Mouse (Mus musculus): Measurements from ENCODE around the gene Uqcr11.

Uqcr11 gene

GRCm38 (mm10) chr10:80383431-80383830 is 23.2 kb downstream of the Uqcr11 start:
- peak; percentile 39 for TF ChIP-seq CTCF (conservative IDR thresholded peaks at IDR 0.05; ENCODE audit: low read length)
- no peak for TF ChIP-seq POU5F1 (IDR thresholded peaks at IDR 0.05; ENCODE audit: borderline replicate concordance, low read length)
- TF ChIP-seq NANOG (IDR thresholded peaks at IDR 0.05; ENCODE audit: borderline replicate concordance, low read length), result no peak
- H3K27me3 ChIP-seq (ENCODE audit: insufficient read depth, low read length), result peaks cover 21% of the 10 kb centered on the region
- no peak overlapping the region for H3K4me3 ChIP-seq (replicated peaks; ENCODE audit: low read length)
- no peaks in the 10 kb centered on the region for H3K9me3 ChIP-seq (ENCODE audit: low read length)
- peaks cover 60% of the 10 kb centered on the region for H3K36me3 ChIP-seq (ENCODE audit: insufficient read depth, low read length)
- H3K4me1 ChIP-seq (replicated peaks; ENCODE audit: low read depth, low read length), result peaks cover 67% of the 10 kb centered on the region

- H3K9me3 ChIP-seq (ENCODE audit: low read length), result no peaks in the 10 kb centered on the region
- H3K4me3 ChIP-seq (replicated peaks; ENCODE audit: low read length), result peak overlapping the region; percentile 69
- TF ChIP-seq NANOG (IDR thresholded peaks at IDR 0.05; ENCODE audit: borderline replicate concordance, low read length), result no peak
- no peak for TF ChIP-seq POU5F1 (IDR thresholded peaks at IDR 0.05; ENCODE audit: borderline replicate concordance, low read length)
- no peak for TF ChIP-seq CTCF (conservative IDR thresholded peaks at IDR 0.05; ENCODE audit: low read length)
- peaks cover 64% of the 10 kb centered on the region for H3K4me1 ChIP-seq (replicated peaks; ENCODE audit: low read depth, low read length)
- peaks cover 21% of the 10 kb centered on the region for H3K27me3 ChIP-seq (ENCODE audit: insufficient read depth, low read length)
- peaks cover 60% of the 10 kb centered on the region for H3K36me3 ChIP-seq (ENCODE audit: insufficient read depth, low read length)
Observed at GRCm38 (mm10) chr10:80382641-80383365, 23.8 kb downstream of the Uqcr11 start.

GRCm38 (mm10) chr10:80377716-80378115 is 28.9 kb downstream of the Uqcr11 start:
- peaks cover 24% of the 10 kb centered on the region for H3K4me1 ChIP-seq (replicated peaks; ENCODE audit: low read depth, low read length)
- H3K27me3 ChIP-seq (ENCODE audit: insufficient read depth, low read length), result peaks cover 17% of the 10 kb centered on the region
- H3K4me3 ChIP-seq (replicated peaks; ENCODE audit: low read length), result no peak overlapping the region
- no peaks in the 10 kb centered on the region for H3K9me3 ChIP-seq (ENCODE audit: low read length)
- peaks cover 30% of the 10 kb centered on the region for H3K36me3 ChIP-seq (ENCODE audit: insufficient read depth, low read length)
- TF ChIP-seq NANOG (IDR thresholded peaks at IDR 0.05; ENCODE audit: borderline replicate concordance, low read length), result no peak
- TF ChIP-seq CTCF (conservative IDR thresholded peaks at IDR 0.05; ENCODE audit: low read length), result peak; percentile 97

DNA sequence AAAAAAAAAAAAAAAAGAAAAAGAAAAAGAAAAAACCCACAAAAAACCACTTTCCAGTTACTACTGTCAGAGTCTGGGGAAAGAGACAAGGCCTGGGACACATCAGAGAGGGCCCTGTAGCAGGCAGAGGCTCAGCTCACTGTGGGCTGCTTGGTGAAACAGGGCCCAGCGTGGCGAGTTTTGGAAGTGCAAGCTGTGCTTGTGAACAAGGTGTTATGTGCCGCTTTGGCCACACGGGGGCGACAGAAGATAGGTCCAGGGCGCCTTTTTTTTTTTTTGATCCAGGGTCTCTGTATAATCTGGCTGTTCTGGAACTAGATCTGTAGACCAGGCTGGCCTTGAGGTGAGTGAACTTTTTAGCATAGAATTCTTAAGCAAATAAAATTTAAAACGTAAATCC is 30.5 kb downstream of the Uqcr11 start:
- Histone ChIP-seq H3K27me3 (ENCODE audit: insufficient read depth, low read length) (peaks cover 23% of the 10 kb centered on the region), H3K9me3 (ENCODE audit: low read length) (no peaks in the 10 kb centered on the region), H3K4me1 (replicated peaks; ENCODE audit: low read depth, low read length) (peaks cover 25% of the 10 kb centered on the region), H3K4me3 (replicated peaks; ENCODE audit: low read length) (no peak overlapping the region), H3K36me3 (ENCODE audit: insufficient read depth, low read length) (peaks cover 17% of the 10 kb centered on the region)
- no peak for TF ChIP-seq NANOG (IDR thresholded peaks at IDR 0.05; ENCODE audit: borderline replicate concordance, low read length)
- peak; percentile 88 for TF ChIP-seq CTCF (conservative IDR thresholded peaks at IDR 0.05; ENCODE audit: low read length)
- no peak for TF ChIP-seq POU5F1 (IDR thresholded peaks at IDR 0.05; ENCODE audit: borderline replicate concordance, low read length)

GRCm38 (mm10) chr10:80374063-80374462 is 32.6 kb downstream of the Uqcr11 start:
- H3K9me3 ChIP-seq (ENCODE audit: low read length), result no peaks in the 10 kb centered on the region
- H3K4me1 ChIP-seq (replicated peaks; ENCODE audit: low read depth, low read length), result peaks cover 38% of the 10 kb centered on the region
- TF ChIP-seq POU5F1 (IDR thresholded peaks at IDR 0.05; ENCODE audit: borderline replicate concordance, low read length) (no peak), CTCF (conservative IDR thresholded peaks at IDR 0.05; ENCODE audit: low read length) (peak; percentile 60), NANOG (IDR thresholded peaks at IDR 0.05; ENCODE audit: borderline replicate concordance, low read length) (no peak)
- H3K27me3 ChIP-seq (ENCODE audit: insufficient read depth, low read length), result peaks cover 20% of the 10 kb centered on the region
- H3K4me3 ChIP-seq (replicated peaks; ENCODE audit: low read length), result no peak overlapping the region
- H3K36me3 ChIP-seq (ENCODE audit: insufficient read depth, low read length), result no peaks in the 10 kb centered on the region

- Histone ChIP-seq H3K27me3 (ENCODE audit: insufficient read depth, low read length) (peaks cover 30% of the 10 kb centered on the region), H3K9me3 (ENCODE audit: low read length) (peaks cover 3% of the 10 kb centered on the region; the same call in 1 of the 2 replicates), H3K4me1 (replicated peaks; ENCODE audit: low read depth, low read length) (peaks cover 33% of the 10 kb centered on the region), H3K36me3 (ENCODE audit: insufficient read depth, low read length) (no peaks in the 10 kb centered on the region), H3K4me3 (replicated peaks; ENCODE audit: low read length) (0 out of 2 replicates have a peak overlapping the region, but pooled peaks have one; percentile 1)
- TF ChIP-seq NANOG (IDR thresholded peaks at IDR 0.05; ENCODE audit: borderline replicate concordance, low read length) (no peak), POU5F1 (IDR thresholded peaks at IDR 0.05; ENCODE audit: borderline replicate concordance, low read length) (no peak), CTCF (conservative IDR thresholded peaks at IDR 0.05; ENCODE audit: low read length) (no peak)
Observed at GRCm38 (mm10) chr10:80372706-80373105, 33.9 kb downstream of the Uqcr11 start.

DNA sequence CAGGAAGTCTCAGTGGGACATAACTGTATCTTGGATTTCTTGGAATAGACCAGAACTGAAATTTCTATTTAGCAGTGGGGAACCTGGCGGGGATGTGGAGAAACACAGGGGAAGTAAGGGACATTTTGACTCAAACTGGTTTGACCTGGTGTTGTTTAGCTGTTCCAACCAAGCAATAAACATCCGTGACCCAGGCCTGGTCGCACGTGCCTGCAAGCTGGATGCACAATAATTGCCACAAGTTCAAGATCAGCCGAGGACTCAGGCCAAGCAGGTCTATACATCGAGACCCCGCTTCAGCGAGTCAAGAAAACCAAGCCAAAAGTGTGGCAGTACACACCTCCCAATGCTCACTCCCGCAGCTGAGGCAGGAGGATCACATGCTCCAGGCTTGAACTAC is 34.6 kb downstream of the Uqcr11 start:
- peaks cover 37% of the 10 kb centered on the region for H3K27me3 ChIP-seq (ENCODE audit: insufficient read depth, low read length)
- 0 out of 2 replicates have a peak overlapping the region, but pooled peaks have one; percentile 46 for H3K4me3 ChIP-seq (replicated peaks; ENCODE audit: low read length)
- no peaks in the 10 kb centered on the region for H3K36me3 ChIP-seq (ENCODE audit: insufficient read depth, low read length)
- peaks cover 37% of the 10 kb centered on the region for H3K4me1 ChIP-seq (replicated peaks; ENCODE audit: low read depth, low read length)
- H3K9me3 ChIP-seq (ENCODE audit: low read length), result peaks cover 3% of the 10 kb centered on the region; the same call in 1 of the 2 replicates
- TF ChIP-seq NANOG (IDR thresholded peaks at IDR 0.05; ENCODE audit: borderline replicate concordance, low read length), result no peak
- TF ChIP-seq POU5F1 (IDR thresholded peaks at IDR 0.05; ENCODE audit: borderline replicate concordance, low read length), result no peak
- TF ChIP-seq CTCF (conservative IDR thresholded peaks at IDR 0.05; ENCODE audit: low read length), result no peak

DNA sequence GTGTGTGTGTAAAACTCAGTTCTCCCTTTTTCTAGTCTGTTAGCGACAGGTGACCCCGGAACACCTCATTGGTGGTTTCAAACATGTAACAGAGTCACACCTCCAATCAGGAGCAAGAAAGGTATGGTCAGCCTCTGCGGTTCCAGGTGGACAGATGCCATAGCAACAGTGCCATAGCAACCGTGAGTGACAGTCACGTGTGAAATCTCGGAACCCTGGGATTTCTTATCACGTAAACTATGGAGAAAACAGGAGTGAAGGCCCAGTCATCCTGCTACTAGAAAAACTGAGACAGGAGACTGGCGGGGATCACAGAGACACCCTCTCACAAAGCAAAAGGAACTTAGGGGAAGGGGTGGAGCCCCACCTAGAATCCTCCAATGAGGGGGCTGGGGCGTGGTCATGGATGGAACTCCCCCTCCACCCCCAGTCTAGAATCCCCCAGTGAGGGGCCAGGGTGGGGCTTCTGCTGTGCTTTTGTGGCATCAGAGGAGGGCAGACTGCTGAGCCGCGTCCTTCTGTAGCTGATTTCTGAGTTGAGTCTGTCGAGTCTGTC is 35.1 kb downstream of the Uqcr11 start:
- peak overlapping the region; percentile 46 for H3K4me3 ChIP-seq (replicated peaks; ENCODE audit: low read length)
- peaks cover 40% of the 10 kb centered on the region for H3K4me1 ChIP-seq (replicated peaks; ENCODE audit: low read depth, low read length)
- H3K36me3 ChIP-seq (ENCODE audit: insufficient read depth, low read length), result no peaks in the 10 kb centered on the region
- peaks cover 37% of the 10 kb centered on the region for H3K27me3 ChIP-seq (ENCODE audit: insufficient read depth, low read length)
- TF ChIP-seq CTCF (conservative IDR thresholded peaks at IDR 0.05; ENCODE audit: low read length), result no peak
- TF ChIP-seq POU5F1 (IDR thresholded peaks at IDR 0.05; ENCODE audit: borderline replicate concordance, low read length), result no peak
- TF ChIP-seq NANOG (IDR thresholded peaks at IDR 0.05; ENCODE audit: borderline replicate concordance, low read length), result no peak
- H3K9me3 ChIP-seq (ENCODE audit: low read length), result peaks cover 3% of the 10 kb centered on the region; the same call in 1 of the 2 replicates

Measured in E14TG2a.4 (cell line).